Mouse (Mus musculus): Measurements from ENCODE around the gene Misp.

Misp gene

GRCm38 (mm10) chr10:79822372-79822771 is 1.6 kb downstream of the Misp start:
- DNase-seq (ENCODE audit: low read depth, low spot score) = no peak

DNA sequence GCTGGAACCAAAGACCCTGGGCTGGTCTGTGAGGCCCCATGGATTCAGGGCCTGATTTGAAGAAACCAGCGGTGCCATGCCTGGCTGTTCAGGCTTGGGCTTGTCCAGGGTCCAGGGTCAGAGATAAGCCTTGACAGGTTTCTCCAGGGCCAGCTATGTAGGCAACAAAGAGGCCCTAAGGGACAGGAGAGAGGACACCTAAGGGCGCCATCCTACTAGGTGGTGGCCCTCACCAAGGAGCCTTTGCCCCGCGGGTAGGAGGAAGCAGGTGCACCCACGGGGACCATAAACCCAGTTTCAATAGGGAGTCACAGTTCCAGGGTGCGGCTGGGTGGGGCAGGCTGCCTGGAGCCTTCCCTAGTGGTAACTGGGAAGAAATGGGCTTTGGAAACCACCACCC is 2.2 kb downstream of the Misp start:
- DNase-seq (ENCODE audit: low read depth, low spot score) = no peak

DNA sequence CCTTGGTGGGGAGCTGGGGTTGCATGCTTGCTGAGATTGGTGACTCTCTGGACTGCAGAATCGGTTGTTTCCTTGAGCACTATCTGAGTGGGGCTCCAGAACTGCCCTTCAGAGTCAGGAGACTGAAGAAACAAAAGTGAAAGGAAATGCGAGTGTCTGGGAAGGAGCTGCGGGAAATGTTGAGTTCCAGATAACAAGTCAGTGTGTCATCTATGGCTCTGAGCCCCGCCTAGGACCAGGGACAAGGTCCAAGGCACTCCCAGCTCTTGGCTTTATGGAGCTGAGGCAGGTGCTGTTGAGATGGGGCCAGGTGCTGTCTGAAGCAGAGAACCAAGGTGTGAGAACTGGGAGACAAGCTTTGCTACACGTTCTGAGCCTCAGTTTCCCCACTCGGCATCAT is 3.6 kb downstream of the Misp start:
- DNase-seq (ENCODE audit: low read depth, low spot score) = no peak

GRCm38 (mm10) chr10:79831583-79831982 is 10.8 kb downstream of the Misp start:
- DNase-seq (ENCODE audit: low read depth, low spot score) = no peak

DNA sequence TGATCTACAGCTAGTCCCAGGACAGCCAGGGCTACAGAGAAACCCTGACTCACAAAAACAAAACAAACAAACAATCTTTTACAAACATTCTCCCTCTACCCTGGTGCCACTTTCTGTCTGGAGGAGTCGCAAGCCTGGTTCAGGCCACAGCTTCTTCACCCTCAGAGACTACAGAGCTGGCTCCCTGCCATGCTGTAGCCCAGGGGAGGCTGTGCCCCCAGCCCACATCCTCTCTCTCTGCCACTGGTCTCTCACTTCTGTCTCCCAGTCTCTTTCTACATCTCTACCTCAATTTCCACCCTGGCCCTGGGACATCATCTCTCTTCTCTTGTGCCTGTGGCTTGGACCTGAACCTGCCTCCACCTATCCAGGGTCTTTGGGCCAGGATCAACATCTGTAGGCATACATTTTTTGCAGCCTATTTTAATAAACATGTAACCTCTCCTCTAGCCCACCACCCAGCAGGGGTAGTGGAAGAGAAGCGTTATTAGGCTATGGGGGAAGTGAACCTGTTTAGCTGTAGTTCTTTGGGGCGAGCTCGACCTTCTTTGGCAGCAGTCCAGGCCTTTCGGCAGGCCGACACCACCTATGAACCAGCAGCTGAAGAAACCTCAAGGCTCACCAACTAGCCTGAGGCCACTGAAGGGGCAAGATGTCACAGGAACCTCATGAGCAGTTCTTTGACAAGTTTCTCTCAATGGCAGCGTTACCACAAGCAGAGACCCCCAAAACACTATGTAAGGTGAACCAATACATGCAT is 11.4 kb downstream of the Misp start:
- DNase-seq (ENCODE audit: low read depth, low spot score) = no peak

- DNase-seq (ENCODE audit: low read depth, low spot score) = no peak
Observed at GRCm38 (mm10) chr10:79832786-79833181, 12.0 kb downstream of the Misp start.

DNA sequence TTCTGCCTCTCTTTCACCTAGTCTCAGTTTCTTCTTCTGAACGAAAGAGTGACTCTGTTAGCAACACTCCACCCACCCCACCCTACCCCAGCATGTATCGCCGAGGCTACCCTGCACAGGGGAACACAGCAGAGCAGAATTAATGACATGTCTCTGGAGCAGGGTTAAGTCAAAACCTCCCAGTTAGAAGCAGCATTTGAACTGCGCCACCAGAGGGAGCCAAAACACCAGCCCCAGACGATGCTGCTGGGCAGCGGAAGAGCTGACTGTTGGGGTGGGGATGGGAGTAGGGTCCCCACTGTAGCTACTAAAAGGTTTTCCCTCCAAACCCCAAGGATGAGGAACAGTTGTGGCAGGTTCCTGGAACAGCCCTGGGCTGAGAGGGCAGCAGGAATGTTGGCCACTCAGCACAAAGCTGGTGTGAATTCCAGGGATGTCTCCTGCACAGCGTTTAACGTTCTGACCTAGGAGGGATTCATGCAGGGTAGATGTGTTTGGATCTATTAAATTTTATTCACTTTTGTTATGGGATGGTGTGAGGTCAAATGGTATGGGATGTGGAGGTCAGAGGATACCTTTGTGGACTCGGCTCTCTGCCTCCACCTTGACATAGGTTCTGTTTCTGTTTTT is 14.1 kb downstream of the Misp start:
- DNase-seq (ENCODE audit: low read depth, low spot score) = peak; percentile 84

GRCm38 (mm10) chr10:79836918-79837317 is 16.1 kb downstream of the Misp start:
- DNase-seq (ENCODE audit: low read depth, low spot score) = no peak

GRCm38 (mm10) chr10:79838151-79838550 is 17.4 kb downstream of the Misp start:
- no peak for DNase-seq (ENCODE audit: low read depth, low spot score)

DNA sequence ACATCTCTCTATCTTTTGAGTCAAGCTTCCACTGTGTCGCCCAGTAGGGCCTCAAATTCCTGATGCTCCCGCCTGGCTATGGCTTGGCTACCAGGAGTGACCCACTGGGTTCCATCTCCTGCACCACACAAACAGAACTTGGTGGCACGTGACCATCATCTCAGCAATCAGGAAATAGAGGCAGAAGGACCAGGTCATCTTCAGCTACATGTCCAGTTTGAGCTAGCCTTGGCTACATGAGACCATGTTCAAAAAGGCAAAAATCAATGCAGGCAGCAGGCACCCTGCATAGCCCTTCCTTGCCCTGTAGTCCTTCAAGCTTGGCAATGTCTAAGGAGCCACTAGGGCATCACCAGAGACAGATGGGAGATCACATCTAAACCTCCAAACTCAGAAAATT is 19.3 kb downstream of the Misp start:
- DNase-seq (ENCODE audit: low read depth, low spot score) = no peak

GRCm38 (mm10) chr10:79840644-79841551 is 20.1 kb downstream of the Misp start:
- peak; percentile 81 for DNase-seq (ENCODE audit: low read depth, low spot score)

GRCm38 (mm10) chr10:79842322-79842721 is 21.5 kb downstream of the Misp start:
- no peak for DNase-seq (ENCODE audit: low read depth, low spot score)

GRCm38 (mm10) chr10:79843476-79843875 is 22.7 kb downstream of the Misp start:
- DNase-seq (ENCODE audit: low read depth, low spot score) = no peak

DNA sequence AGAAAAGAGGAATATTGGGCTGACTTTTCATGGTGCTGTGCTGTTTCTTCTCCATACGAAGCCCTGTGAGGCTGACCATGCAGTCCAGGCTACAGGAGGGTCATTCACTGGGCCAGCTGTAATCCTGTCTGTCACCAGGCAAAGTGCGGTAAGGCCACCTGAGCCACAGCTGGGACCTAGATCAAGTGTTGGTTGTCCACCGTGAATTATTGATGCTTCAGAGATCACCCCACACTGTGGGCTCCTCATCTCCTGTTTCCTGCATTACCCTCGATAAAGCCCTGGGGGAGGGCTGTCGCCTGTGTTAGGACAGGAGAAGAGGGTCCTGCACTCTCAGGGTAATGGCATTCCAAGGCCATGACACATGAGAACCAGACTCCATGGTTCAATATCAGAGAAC is 25.8 kb downstream of the Misp start:
- no peak for DNase-seq (ENCODE audit: low read depth, low spot score)

DNA sequence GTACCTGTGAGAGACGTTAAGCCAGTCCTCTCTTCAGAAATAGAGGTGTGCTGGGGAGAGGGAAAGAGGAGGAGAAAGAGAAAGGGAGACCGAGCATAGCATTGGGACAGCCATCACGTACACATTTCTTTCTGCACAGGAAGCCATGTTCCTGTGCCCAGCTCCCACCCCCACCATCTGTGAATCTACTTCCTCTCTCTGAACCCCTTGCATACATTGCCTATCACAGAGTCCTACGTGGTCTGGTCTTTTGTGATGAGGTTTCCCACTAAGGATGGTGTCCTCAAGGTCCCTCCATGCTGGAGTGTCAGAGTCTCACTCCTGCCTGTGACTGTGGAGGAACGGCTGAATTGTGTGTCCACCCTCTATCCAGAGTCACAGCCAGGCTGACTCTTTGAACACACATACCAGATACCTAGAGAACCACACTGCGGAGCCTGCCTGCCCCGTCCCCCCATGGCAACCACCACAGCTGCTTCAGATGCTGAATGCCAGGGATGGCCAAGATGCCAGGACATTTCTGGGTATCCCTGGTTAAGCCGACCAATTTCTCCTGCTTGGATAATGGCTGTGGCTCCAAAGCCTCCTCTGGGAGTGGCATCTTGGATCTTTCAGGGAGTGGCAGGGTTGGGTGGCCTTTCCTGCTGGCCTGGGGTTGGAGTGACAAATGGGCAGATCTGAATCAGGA is 29.3 kb downstream of the Misp start:
- no peak for DNase-seq (ENCODE audit: low read depth, low spot score)

DNA sequence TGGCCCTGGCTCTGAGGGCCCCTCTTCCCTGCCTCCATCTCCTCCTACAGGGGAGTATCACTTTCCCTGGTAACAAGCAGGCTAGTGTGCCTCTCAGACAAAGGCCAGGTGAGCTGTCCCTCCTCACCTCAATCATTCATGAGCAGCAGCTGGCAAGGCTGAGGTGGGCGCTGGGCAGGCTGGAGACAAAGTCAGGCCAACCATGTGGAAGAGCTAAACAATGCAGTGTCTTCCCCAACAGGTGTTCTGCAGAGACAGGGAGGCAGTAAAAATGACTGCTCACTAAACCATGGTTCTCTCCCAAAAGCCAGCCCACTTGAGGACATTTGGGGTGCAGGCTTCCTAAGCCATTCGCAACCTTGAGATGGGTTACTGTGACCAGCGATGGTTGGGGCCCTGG is 30.9 kb downstream of the Misp start:
- no peak for DNase-seq (ENCODE audit: low read depth, low spot score)

GRCm38 (mm10) chr10:79852107-79852789 is 31.5 kb downstream of the Misp start:
- no peak for DNase-seq (ENCODE audit: low read depth, low spot score)

GRCm38 (mm10) chr10:79852827-79853226 is 32.0 kb downstream of the Misp start:
- DNase-seq (ENCODE audit: low read depth, low spot score) = no peak

DNA sequence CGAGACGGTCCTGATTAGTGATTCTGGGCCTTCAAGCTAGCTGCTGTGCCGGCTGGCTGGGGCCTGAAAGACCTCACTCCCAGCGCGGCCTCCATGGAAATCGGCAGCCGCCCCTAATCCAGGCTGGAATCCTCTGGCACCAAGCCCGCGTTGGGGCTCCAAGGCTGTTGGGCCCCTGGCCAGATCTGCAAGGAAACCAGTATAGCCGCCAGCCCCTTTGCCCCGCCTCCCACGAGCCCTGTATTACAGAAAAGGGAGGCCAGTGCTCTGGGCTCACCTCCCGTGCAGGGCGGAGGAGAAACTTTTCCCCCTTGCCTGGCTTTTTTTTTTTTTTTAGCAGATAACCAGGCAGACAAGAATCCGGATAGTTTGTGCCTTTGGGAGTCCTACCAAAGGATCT is 32.6 kb downstream of the Misp start:
- DNase-seq (ENCODE audit: low read depth, low spot score) = peak; percentile 69

GRCm38 (mm10) chr10:79853860-79854795 is 33.3 kb downstream of the Misp start, which contains the start of gene Ptbp1:
Ptbp1 (plus strand) TSS chr10:79854427.
- peak; percentile 100 for DNase-seq (ENCODE audit: low read depth, low spot score)

Data from mesoderm, embryonic 11.5 days (tissue).